Mouse (Mus musculus): ENCODE results near the gene Grk5.

The Grk5 gene

DNA sequence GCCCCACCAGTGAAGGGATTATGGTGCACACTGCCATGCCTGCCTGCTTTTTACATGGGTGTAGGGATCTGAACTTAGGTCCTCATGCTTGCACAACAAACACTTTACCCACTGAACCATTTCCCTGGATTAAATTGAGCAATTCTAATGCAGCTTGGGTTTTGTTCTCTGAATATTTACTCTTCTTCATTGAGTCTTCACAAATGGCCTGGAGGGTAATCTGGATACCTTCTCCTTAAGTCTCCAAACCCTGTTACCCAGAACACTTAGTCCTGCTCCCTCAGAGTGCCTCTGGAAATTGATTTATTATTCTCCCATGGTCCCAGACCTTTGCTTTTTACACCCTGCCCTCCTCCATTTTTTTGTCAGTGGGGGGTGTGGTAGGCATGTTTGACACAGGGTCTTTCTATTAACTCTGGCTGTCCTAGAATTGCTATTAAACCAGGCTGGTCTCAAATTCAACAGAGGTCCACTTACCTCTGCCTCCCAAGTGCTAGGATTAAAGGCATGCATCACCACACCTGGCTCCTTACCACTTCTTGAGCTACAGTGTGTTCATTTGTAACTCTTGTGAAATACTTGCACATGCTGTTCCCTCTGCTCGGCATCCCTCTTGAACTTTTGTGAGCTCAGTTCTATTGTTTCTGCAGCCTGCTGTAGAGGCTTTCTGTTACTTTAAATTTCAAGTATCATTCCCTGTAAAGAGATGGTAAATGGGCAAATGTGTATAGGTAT, 82.9 kb downstream of the Grk5 start:
- no peak for DNase-seq (ENCODE audit: low spot score in 2 of 2)

DNA sequence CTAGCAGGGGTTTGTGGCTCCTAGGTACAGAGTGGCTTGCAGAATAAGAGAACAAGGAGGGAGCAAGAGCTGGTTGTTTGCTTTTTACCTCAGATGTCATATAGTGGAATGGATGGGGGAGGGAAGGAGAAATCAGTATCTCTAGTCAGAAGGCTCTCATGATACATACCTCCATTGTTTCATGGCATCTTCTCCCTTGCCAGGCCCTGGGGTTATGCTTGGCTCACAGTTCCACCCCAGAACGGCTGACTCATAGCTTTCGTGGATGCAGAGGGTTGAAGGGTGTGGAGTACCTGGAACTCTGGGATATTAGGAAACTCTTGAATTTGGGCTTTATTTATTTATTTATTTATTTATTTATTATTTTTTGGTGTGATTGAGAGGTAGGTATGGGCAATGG, 84.0 kb downstream of the Grk5 start:
- DNase-seq (ENCODE audit: low spot score in 2 of 2), result no peak

DNA sequence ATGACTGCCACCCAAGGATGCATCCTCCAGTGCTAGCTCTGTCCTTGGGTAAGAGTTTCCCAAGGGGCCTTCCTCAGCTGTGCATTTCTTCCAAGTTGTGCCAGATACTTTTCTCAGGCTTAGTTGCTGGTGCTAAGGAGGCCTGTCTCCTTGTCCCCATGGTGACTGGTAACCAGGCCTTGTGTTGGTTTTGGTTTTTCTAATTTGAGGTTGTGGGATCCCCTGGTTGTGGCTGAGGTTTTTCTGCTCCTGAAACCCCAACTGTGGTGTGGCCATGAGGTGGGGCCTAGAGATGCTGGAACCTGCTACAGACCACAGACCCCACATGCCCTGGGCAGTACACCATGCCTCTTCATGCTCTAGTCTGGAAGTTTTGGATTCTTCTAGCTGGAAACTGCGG, 90.0 kb downstream of the Grk5 start:
- DNase-seq (ENCODE audit: low spot score in 2 of 2), result no peak

DNA sequence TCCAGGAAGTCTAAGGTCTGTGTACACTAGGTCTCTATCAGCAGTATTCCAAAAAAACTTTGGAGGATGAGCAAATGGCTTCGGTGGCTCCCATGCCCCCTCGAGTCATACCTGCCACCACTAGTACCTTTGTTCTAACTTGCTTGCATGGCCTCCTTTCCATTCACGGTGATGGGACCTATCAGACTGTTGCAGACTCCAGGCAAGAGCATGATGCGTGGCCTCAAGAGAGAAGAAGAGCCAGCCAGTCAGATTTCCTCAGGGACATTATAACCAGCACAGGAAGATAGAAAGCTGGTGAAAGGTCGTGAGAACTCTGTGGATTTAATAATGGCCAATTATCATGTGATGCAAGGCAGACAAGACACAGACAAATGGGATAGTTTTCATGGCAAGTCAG, 91.8 kb downstream of the Grk5 start:
- no peak for DNase-seq (ENCODE audit: low spot score in 2 of 2)

DNA sequence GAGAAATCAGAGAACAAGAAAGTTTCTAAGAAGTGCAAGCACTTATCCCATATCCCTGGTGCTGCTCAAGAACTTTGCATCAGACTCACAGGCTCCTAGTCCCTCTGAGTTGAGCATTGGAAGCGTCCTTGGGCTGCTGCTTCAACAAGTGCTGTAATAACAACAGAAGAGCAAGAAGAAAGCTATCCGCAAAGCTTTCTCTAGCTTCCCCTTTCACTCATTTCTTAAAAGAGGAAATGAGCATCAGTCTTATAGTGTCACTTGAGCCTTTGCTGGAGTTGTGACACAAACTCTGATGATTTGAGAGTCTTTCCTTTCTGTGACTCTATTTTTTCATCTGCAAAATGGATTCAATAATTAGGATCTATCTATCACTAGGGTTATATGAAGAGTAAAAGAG, 92.3 kb downstream of the Grk5 start:
- no peak for DNase-seq (ENCODE audit: low spot score in 2 of 2)

DNA sequence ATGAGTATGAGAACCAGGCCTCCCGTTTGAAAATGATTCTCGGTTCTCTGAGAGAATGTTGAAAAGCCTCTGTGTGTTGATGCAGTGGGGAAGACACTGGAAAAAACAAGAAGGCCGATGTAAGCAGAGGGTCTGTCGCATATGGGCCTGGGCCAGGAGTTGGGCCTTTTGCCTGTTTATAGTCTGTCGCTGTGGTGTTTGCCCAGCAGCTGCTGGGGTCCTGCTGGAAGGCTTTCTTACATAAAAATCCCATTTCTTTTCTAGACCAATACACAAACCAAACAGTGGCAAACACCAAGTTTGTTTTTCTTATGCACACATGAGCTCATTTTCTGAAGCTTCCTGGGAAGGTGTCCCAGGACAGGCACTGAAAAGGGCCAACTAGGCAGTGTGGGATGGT, 100.2 kb downstream of the Grk5 start:
- DNase-seq (ENCODE audit: low spot score in 2 of 2), result no peak

DNA sequence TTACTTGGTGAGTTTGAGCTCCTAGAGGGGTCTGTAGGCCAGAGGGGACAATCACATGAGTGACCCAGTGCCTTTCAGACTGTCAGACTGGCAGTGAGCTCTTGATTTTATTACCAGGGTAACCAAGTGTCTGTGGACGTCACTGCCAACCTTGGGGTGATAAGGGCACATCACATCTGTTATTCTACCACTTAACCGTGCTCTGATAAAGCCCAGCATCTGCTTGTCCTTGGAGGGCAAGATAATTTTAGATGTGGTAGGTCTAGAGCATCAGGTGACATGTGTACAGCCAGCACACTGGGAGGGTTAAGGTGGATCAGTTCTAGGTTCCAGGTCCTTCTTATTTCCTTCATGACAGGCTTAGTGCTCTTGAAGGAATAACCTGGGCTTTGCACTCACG, 104.7 kb downstream of the Grk5 start:
- DNase-seq (ENCODE audit: low spot score in 2 of 2), result no peak

DNA sequence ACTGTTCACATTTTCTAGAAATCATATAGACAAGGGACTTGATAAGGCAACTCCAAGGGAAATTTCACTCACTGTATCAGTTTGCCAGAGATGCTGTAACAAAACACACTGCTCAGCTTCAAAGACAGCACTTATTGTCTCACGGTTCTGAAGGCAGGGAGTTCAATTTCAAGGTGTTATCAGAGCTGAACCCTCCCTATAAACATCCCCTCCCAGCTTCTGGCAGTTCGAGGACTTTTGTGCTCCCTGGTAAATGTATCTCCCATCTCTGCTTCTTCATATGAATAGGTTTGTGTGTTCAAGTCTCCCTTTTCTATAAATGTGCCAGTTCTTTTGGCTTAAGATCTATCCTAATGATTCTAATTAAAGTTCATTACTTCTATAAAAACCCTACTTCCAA, 105.3 kb downstream of the Grk5 start:
- no peak for DNase-seq (ENCODE audit: low spot score in 2 of 2)

DNA sequence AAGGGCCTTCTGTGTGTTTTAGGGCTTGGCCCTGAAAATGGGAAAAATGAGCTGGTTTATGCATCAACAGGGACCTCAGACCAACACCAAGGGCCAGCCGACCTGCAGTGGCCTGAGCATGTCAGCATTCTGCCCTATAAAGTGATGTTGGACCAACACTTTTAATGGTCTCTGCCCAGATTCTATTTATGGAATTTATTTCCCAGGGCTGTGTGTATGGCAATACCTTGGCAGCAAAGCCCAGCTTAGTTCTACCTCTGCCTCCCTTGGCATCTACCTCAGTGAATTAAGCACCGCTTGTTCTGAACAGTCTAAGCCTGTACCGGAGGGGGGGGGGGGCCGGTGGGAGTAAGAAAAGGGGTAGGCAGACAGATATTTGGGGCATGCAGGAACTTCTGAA, 108.2 kb downstream of the Grk5 start:
- no peak for DNase-seq (ENCODE audit: low spot score in 2 of 2)

DNA sequence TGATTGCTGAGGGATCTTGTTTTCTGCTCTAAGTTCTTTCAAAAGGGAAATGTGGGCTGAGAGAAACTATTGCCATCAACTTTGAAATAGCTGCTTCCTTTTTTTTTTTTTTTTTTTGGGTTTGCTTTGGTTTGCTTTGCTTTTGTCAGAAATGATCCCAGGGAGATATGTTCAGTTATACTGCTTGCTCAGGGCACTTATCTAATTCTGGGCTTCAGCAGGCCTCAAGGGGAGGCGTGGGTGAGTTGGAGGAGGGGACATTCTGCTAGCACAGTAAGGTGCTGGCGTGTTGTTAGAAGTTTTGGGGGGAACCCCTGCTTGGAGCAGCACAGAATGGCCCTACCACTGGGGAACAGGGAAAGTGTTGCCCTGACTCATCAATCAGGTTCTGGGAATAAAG, 110.1 kb downstream of the Grk5 start:
- no peak for DNase-seq (ENCODE audit: low spot score in 2 of 2)

DNA sequence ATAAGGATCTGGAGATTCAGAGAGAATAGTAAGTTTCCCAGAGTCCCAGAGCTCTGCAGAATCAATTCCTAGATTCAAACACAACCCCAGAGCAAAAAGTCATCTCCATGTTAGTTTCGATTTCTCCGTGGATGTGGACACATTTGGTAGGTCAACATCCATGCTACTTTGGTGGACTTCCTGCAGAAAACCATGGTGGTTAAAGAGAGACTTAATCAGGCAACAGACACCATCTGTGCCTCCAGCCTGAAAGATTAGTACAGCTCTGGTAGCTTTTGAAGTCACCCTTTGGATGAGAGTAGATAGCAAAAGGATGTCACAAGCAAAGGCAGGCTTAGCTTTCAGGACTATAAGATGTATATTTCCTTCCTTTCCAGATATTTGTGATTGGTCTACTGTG, 111.4 kb downstream of the Grk5 start:
- DNase-seq (ENCODE audit: low spot score in 2 of 2), result no peak

DNA sequence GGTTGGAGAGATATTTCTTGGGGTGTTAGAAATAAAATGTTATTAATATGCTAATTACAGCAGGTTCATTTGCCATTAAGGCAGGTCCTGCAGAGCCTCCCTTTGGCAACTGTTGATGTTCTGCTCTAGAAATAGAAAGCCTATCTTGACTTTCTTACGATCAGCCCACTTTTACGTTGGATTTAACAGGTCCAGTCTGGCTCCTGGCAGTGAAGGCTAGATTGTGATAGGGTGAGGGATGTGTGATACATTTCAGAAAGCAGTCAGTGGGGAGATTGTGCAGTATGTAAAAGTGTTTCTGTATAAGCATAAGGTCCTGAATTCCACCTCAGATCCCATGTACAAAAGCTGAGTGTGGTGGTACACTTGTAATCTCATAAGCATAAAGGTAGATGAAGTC, 119.7 kb downstream of the Grk5 start:
- DNase-seq (ENCODE audit: low spot score in 2 of 2), result no peak

DNA sequence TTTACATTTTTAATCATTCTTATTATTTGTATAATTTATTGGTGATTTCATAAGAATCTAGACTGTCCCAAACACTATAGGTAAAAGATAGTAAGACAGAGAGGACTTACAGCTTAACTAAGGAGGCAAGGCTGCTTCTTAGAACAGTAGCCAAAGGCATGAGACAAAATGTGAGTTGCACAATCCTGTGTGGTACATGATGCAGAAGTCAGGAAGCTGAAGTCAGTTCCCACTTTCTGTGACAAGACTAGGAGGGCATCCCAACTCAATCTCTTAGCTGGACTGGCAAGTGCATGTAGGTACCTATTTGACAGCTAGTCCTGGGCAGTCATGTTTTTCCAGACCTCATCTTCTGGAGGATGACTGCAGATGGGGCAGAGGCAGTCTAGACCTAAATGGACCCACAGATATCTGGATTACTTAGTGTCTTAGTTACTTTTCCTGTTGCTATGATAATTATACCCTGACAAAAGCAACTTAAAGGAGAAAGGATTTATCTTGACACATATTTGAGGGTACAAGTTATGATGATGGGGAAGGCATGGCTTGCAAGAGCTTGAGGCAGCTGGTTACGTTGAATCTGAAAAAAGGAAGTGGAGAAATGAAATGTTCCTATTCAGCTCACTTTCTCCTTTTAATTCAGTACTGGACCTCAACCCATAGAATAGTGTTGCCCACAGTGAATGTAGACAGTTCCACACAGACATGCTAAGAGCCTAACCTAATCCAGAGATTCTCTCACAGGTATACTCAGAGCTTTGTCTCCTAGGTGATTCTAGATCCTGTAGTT, 128.1 kb downstream of the Grk5 start:
- no peak for DNase-seq (ENCODE audit: low spot score in 2 of 2)

DNA sequence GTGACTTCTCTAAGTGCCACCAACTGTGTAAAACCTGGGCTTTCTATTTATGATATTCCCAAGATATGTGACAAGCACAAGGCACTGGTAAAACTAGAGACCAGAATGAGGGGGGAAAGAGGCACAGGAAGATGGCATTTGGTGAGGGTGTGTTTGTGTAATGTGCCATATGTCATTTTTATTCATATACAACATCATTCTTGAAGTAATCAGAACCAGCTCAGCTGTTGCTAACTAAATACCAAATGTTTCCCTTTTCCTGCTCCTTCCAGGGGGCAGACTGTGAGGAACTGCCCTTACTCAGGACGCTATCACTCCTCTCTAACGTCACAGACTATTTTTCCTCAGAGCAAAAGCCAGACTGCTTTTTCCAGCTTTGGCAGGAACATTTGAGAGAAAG, 132.0 kb downstream of the Grk5 start:
- DNase-seq (ENCODE audit: low spot score in 2 of 2), result no peak

DNA sequence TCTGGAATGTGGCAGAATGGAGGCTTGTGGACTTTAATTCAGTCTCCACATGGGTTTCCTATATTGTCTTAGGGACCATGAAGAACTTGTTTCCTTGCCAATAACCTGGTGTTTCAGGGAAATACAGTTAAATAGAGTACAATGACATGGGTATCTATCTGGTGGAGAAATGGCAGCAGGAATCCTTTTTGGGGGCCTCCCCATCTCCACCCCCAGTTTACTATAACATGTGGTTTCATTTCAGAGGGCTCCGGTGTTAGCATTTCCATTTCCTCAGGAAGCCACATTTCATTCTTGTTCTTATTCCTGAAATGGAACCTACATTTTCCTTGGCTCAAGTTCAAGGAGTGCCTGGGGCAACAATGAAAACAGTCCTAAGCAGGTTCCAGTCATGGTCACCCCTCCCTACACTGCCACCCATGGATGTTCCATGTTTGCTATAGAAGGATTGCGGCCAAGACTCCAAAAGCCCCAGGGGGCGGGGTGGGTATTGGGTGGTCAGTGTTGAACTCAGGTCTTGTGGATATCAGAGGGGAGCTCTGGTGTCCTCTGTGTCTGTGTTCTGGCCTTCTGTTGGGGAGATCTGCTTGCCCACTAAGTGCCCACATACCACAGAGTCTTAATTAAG, 132.5 kb downstream of the Grk5 start:
- DNase-seq (ENCODE audit: low spot score in 2 of 2), result no peak

DNA sequence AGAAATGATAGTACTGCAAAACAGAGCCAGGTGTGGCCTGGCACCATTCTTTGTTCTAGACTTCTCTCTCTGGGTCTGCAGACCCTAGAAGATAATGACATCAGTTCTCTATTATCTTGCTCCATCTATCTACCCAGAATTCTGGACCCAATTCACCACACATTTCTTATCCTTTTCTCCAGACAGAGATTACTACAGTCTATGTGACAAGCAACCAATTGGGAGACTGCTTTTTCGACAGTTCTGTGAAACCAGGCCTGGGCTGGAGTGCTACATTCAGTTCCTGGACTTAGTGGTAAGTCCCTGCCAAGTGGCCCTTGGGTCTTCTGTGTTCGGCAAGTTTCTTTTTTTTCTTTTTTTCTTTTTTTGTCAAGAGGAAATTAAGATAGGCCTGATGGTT, 142.0 kb downstream of the Grk5 start:
- no peak for DNase-seq (ENCODE audit: low spot score in 2 of 2)

DNA sequence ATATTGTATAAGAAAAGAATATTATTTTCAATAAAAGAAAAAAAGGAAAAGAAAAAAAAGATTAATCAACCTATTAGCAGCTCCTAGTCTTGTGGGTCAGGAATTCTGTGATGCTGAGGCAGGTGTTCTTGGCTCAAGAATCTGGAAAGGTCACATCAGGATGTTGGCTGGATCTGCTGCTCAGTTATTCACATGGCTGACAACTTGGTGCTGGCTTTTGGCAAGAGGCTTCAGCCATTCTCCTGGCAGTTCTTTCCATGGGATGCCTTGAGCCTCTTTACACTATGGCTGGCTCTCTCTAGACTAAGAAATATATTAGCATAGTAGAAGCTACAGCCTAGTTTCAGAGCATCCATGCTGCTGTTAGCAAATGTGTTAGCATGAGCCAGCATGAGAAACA, 149.6 kb downstream of the Grk5 start:
- no peak for DNase-seq (ENCODE audit: low spot score in 2 of 2)

DNA sequence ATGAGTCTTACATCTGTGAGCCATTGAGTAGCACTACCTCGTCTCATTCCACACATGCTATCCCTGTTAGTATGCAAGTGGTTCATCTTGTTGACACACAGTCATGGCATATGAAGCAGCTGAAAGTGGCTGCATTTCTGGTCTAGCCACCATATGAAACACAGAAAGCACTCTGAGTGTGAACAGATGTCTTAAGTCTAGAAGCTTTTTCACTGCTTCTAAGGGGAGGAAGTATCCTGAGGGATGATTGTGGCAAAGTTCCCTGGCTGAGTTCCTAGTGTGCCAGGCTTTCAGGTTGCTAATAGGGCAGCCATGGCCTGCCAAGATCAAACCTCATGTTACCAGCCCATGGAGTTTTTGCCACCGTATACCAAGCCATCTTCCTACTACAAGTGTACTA, 159.1 kb downstream of the Grk5 start:
- DNase-seq (ENCODE audit: low spot score in 2 of 2), result no peak

DNA sequence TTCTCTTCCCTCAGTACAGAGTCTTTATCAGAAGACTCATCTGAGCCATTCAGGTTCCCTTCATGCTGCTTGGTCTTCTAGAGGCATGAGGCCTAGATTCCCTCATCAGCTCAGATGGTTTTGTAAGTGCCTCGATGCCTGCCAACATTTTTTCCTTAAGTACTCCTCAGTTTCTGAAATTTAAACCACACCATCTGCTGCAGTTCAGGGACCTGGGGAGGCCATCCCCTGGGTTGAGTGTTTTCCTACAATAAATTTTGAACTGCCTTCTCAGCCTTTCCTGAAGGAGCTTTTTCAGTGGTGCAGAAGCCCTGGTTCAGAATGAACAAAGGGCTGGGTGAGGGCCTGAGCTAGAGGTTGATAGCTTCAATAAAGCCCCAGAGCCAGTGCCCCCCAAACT, 159.9 kb downstream of the Grk5 start:
- no peak for DNase-seq (ENCODE audit: low spot score in 2 of 2)

DNA sequence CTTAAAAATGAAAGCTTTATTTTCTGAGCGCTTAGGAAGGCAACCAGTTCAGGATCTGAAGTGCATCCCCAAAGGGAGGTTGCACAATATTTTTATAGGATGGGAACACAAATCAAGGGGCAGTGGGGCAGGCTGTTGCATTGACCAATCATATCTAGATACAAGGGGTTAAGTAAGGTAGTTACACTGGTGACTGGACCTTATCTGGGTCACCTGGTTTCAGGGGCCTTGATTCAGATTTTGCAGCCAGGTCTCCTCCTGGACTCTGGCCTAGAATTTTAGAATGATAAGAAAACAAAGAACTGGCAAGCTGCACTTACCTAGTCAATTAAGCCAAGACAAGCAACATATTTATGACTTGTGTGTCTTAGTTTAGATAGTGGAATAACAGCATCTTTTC, 161.6 kb downstream of the Grk5 start:
- no peak for DNase-seq (ENCODE audit: low spot score in 2 of 2)

DNA sequence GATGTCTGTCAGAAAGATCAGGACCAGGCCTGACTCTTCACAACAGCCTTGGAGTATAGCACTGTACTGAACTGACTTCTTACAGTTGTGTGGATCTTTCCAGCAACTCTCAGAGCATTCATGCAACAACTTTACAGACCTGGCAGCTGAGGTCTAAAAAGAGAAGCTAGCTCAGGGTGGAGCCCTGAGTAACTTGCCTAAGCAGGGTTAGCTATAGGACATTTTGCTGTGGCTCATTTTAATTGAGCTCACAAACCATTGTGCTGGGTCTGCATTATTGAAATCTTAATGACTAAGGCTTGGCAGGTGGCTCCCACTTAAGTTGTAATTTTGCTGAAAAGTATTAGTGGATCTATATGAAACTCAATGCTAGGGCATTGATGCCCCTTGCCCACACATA, 162.5 kb downstream of the Grk5 start:
- DNase-seq (ENCODE audit: low spot score in 2 of 2), result no peak

DNA sequence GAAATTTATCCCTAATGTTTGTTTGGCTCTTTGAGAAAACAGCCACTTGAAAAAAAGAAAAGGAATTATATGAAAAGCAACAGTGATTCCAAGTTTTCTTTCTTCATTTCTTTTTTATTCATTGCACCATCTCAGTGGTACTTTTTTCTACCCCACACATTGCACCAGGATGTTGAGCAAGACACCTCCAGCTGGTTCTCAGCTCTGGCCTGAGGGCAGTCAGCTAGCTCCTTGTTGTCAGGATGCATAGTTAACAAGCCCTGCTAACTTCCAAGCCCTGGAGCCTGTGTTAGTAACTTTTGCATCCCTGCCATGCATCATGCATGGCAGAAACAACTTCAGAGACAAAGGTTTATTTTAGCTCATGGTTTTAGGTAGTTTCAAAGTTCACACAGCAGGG, 163.2 kb downstream of the Grk5 start:
- DNase-seq (ENCODE audit: low spot score in 2 of 2), result no peak

DNA sequence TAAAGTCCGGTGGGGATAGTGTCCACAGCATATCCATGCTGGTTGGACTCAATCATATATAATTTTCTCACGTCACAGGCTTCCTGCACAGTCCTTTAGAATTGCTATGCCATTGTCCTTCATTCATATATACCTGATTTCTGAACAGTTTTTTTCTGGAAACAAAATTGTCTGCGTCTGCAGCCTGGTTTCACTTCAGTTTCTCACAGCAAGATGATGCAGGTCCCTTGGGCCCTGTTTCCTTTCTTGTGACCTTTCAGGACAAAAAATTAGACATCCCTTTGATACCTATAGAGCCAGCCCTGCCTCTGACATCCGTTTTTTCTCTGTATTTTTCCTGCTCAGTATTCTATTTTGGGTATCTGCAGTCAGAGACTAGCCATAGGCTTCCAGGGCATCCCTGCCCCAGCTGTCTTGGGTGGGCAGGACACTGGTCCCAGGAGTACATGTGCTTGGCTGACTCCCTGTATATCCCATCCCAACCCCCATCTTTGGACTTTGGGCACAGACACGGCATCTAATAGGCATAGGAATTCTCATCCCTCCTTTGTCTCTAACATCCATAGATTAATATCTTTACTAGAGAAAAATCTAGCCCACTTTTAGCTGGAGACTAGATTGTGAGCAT, 167.3 kb downstream of the Grk5 start:
- DNase-seq (ENCODE audit: low spot score in 2 of 2), result no peak
